Mouse (Mus musculus): ENCODE measurements around the gene Secisbp2l.

Secisbp2l gene

GRCm38 (mm10) chr2:125782719-125783109, at the start of gene Secisbp2l:
Gene Secisbp2l (minus strand): TSS chr2:125782870.
- DNase-seq (ENCODE audit: low spot score), result peak; percentile 87

GRCm38 (mm10) chr2:125829924-125830323, 47.3 kb upstream of the Secisbp2l start:
- no peak for DNase-seq (ENCODE audit: low spot score)

- no peak for DNase-seq (ENCODE audit: low spot score)
Measured at GRCm38 (mm10) chr2:125827898-125828297, 45.2 kb upstream of the Secisbp2l start.

GRCm38 (mm10) chr2:125826201-125826600, 43.5 kb upstream of the Secisbp2l start:
- no peak for DNase-seq (ENCODE audit: low spot score)

GRCm38 (mm10) chr2:125820397-125820796, 37.7 kb upstream of the Secisbp2l start:
- no peak for DNase-seq (ENCODE audit: low spot score)

- no peak for DNase-seq (ENCODE audit: low spot score)
Measured at GRCm38 (mm10) chr2:125813972-125814595, 31.4 kb upstream of the Secisbp2l start.

- DNase-seq (ENCODE audit: low spot score), result no peak
Measured at GRCm38 (mm10) chr2:125811332-125811731, 28.7 kb upstream of the Secisbp2l start.

GRCm38 (mm10) chr2:125809551-125809950, 26.9 kb upstream of the Secisbp2l start:
- no peak for DNase-seq (ENCODE audit: low spot score)

GRCm38 (mm10) chr2:125805826-125806225, 23.2 kb upstream of the Secisbp2l start:
- DNase-seq (ENCODE audit: low spot score), result no peak

GRCm38 (mm10) chr2:125801947-125802346, 19.3 kb upstream of the Secisbp2l start:
- DNase-seq (ENCODE audit: low spot score), result no peak

GRCm38 (mm10) chr2:125801038-125801437, 18.4 kb upstream of the Secisbp2l start:
- no peak for DNase-seq (ENCODE audit: low spot score)

GRCm38 (mm10) chr2:125800428-125800827, 17.8 kb upstream of the Secisbp2l start:
- DNase-seq (ENCODE audit: low spot score), result no peak

GRCm38 (mm10) chr2:125797872-125798271, 15.2 kb upstream of the Secisbp2l start:
- no peak for DNase-seq (ENCODE audit: low spot score)

GRCm38 (mm10) chr2:125795118-125795517, 12.4 kb upstream of the Secisbp2l start:
- no peak for DNase-seq (ENCODE audit: low spot score)

GRCm38 (mm10) chr2:125794166-125794565, 11.5 kb upstream of the Secisbp2l start:
- no peak for DNase-seq (ENCODE audit: low spot score)

GRCm38 (mm10) chr2:125792879-125793261, 10.2 kb upstream of the Secisbp2l start:
- no peak for DNase-seq (ENCODE audit: low spot score)

GRCm38 (mm10) chr2:125792144-125792878, 9.6 kb upstream of the Secisbp2l start:
- DNase-seq (ENCODE audit: low spot score), result no peak

GRCm38 (mm10) chr2:125791485-125791885, 8.8 kb upstream of the Secisbp2l start:
- no peak for DNase-seq (ENCODE audit: low spot score)

- no peak for DNase-seq (ENCODE audit: low spot score)
Measured at GRCm38 (mm10) chr2:125790242-125790641, 7.6 kb upstream of the Secisbp2l start.

GRCm38 (mm10) chr2:125789265-125789664, 6.6 kb upstream of the Secisbp2l start:
- DNase-seq (ENCODE audit: low spot score), result no peak

GRCm38 (mm10) chr2:125788785-125789184, 6.1 kb upstream of the Secisbp2l start:
- DNase-seq (ENCODE audit: low spot score), result no peak

GRCm38 (mm10) chr2:125788351-125788750, 5.7 kb upstream of the Secisbp2l start:
- no peak for DNase-seq (ENCODE audit: low spot score)

GRCm38 (mm10) chr2:125785021-125785420, 2.4 kb upstream of the Secisbp2l start:
- no peak for DNase-seq (ENCODE audit: low spot score)

GRCm38 (mm10) chr2:125784392-125784791, 1.7 kb upstream of the Secisbp2l start:
- no peak for DNase-seq (ENCODE audit: low spot score)
